Comparison of ENCODE assay signal across 24 mouse cellular contexts in genomic region chr4:57257409-57257808, GRCm38 (mm10). TPM values are rescaled to one million over a fixed set of nuclear protein-coding genes. Genes with fewer than 3 reads are reported as not detected.
DNase-seq lines count a peak whose midpoint lies in the region; ATAC-seq and TF ChIP-seq lines count a peak whose summit lies in the region.
"Had no signal": no experiment of that assay in that cellular context is flagged by ENCODE, and none has a peak within 500 bp of the region (broad histone marks: within the 10 kb centered on the region; RNA-seq: fewer than 3 reads in every experiment).

No protein-coding gene starts in this region.

- 69% methylated on average over 8 of the region's 8 CpGs for WGBS in embryonic facial prominence, embryonic 14.5 days

- H3K36me3 ChIP-seq in embryonic facial prominence, embryonic 14.5 days (ENCODE audit: control insufficient read depth, insufficient read depth, low read length) = no peaks in the 10 kb centered on the region
- H3K36me3 ChIP-seq: forebrain, embryonic 12.5 days; forebrain, embryonic 15.5 days; G1E; heart, embryonic 10.5 days; heart, embryonic 13.5 days; hindbrain, embryonic 10.5 days; hindbrain, embryonic 13.5 days had no signal

- intact Hi-C loops in heart, postnatal 25 days (cut with DNase I) = no loop called here

- TF ChIP-seq CTCF in layer of hippocampus, adult 2 months (conservative IDR thresholded peaks at IDR 0.05) = no peak

- no peak for DNase-seq in frontal cortex, postnatal 10 days (ENCODE audit: low spot score in 2 of 2)
- no peak for DNase-seq in layer of hippocampus, adult 2 months (ENCODE audit: low spot score in 2 of 2)
- no peak for DNase-seq in layer of hippocampus, adult 9-10 months (ENCODE audit: low spot score)
- peak; percentile 47 for DNase-seq in brain, adult 2 months (ENCODE audit: low read depth, low spot score)
- no peak for DNase-seq in embryonic facial prominence, embryonic 14.5 days (ENCODE audit: low spot score)
- DNase-seq in heart, postnatal 25 days (ENCODE audit: low spot score) = no peak
- DNase-seq: adrenal gland, postnatal 10 days; adrenal gland, postnatal 36 days; B cell, adult 2 months; gastrocnemius, postnatal 36 days; heart, adult 2 months; heart, postnatal 36 days had no signal

- no peak overlapping the region for H3K9ac ChIP-seq in embryonic facial prominence, embryonic 14.5 days (ENCODE audit: low read depth, low read length)
- H3K9ac ChIP-seq: forebrain, embryonic 15.5 days; heart, embryonic 13.5 days had no signal

- no peaks in the 10 kb centered on the region for H3K9me3 ChIP-seq in embryonic facial prominence, embryonic 14.5 days (ENCODE audit: control insufficient read depth, low read length)
- H3K9me3 ChIP-seq: forebrain, embryonic 12.5 days; forebrain, embryonic 15.5 days; heart, embryonic 10.5 days; heart, embryonic 13.5 days; hindbrain, embryonic 10.5 days; hindbrain, embryonic 13.5 days had no signal

- H3K4me3 ChIP-seq in layer of hippocampus, adult 2 months = no peak overlapping the region
- H3K4me3 ChIP-seq in embryonic facial prominence, embryonic 14.5 days (ENCODE audit: low read depth, low read length) = no peak overlapping the region
- H3K4me3 ChIP-seq: erythroblast, embryonic 14.5 days; forebrain, embryonic 12.5 days; forebrain, embryonic 15.5 days; heart, adult 2 months; heart, embryonic 10.5 days; heart, embryonic 13.5 days; hindbrain, embryonic 10.5 days; hindbrain, embryonic 13.5 days had no signal

- peaks cover 23% of the 10 kb centered on the region for H3K4me1 ChIP-seq in embryonic facial prominence, embryonic 14.5 days (ENCODE audit: control insufficient read depth, insufficient read depth, low read length)

- H3K27me3 ChIP-seq in embryonic facial prominence, embryonic 14.5 days (replicated peaks; ENCODE audit: control insufficient read depth, insufficient read depth, low read length) = no peaks in the 10 kb centered on the region
- H3K27me3 ChIP-seq: CH12.LX; forebrain, embryonic 12.5 days; forebrain, embryonic 15.5 days; heart, embryonic 13.5 days; hindbrain, embryonic 13.5 days; Patski had no signal

- no peak overlapping the region for H3K4me2 ChIP-seq in embryonic facial prominence, embryonic 14.5 days (ENCODE audit: low read depth, low read length)
- H3K4me2 ChIP-seq: forebrain, embryonic 12.5 days; forebrain, embryonic 15.5 days; heart, embryonic 13.5 days; hindbrain, embryonic 13.5 days had no signal

- peak overlapping the region; percentile 58; the same call in 1 of the 2 replicates for H3K27ac ChIP-seq in layer of hippocampus, adult 2 months
- H3K27ac ChIP-seq in embryonic facial prominence, embryonic 14.5 days (replicated peaks; ENCODE audit: low read depth, low read length) = 0 out of 2 replicates have a peak overlapping the region, but pooled peaks have one; percentile 65
- H3K27ac ChIP-seq: forebrain, embryonic 15.5 days; heart, adult 2 months; heart, embryonic 13.5 days; hindbrain, embryonic 13.5 days had no signal

- ATAC-seq in frontal cortex, adult (ENCODE audit: low TSS enrichment) = peak; percentile 56; the same call in 1 of the 2 replicates
- no peak for ATAC-seq in embryonic facial prominence, embryonic 14.5 days (ENCODE audit: low read depth)
- ATAC-seq: intestine, postnatal 0 days; Patski had no signal

RNA-seq across cellular contexts. Expression of gene Ptpn3, which starts 44.2 kb away (rescaled TPM):
- 10 to 100 TPM; 76.6 to 92.1 TPM for total RNA-seq in layer of hippocampus, adult 2 months (2021)
- 3.8 and 4.7 TPM in 2 replicates for polyA plus RNA-seq in embryonic facial prominence, embryonic 14.5 days (2014; fragmentation: Nextera tagmentation; extraction: Ambion mirVana)
- total RNA-seq in heart, postnatal 25 days (2021) = 10 to 100 TPM; 31.6 to 36.7 TPM
- polyA plus RNA-seq: erythroblast, embryonic 14.5 days; G1E had no signal
